Mouse (Mus musculus): Measurements from ENCODE around the gene Zkscan16.

- TF ChIP-seq CTCF (conservative IDR thresholded peaks at IDR 0.05 in 1 of 2, IDR thresholded peaks at IDR 0.05 in 1 of 2; ENCODE audit: low read depth in 2 of 2, low read length in 2 of 2) (no peak), KAT2A (IDR thresholded peaks at IDR 0.05; ENCODE audit: insufficient replicate concordance, low read length) (no peak), ZMIZ1 (IDR thresholded peaks at IDR 0.05; ENCODE audit: low read depth, low read length) (no peak), POLR2A (IDR thresholded peaks at IDR 0.05; ENCODE audit: low read depth, low read length) (no peak), USF1 (IDR thresholded peaks at IDR 0.05; ENCODE audit: low read depth, low read length) (no peak)
These were observed 10.9 kb upstream of the Zkscan16 start for GRCm38 (mm10) chr4:58932541-58932940.
